Mouse (Mus musculus): Measurements from ENCODE around the gene Med25.
A peak's percentile ranks its signal among the peaks of the same experiment; 100 is the strongest.

The Med25 gene

GRCm38 (mm10) chr7:44845006-44845405, 47.5 kb downstream of the Med25 start:
- no peak for DNase-seq

GRCm38 (mm10) chr7:44841825-44842463, 50.6 kb downstream of the Med25 start:
- DNase-seq = no peak

- DNase-seq = no peak
These were observed 52.1 kb downstream of the Med25 start for GRCm38 (mm10) chr7:44840426-44840825.

GRCm38 (mm10) chr7:44839491-44840191, 52.9 kb downstream of the Med25 start:
- peak; percentile 44 to 48 for DNase-seq

GRCm38 (mm10) chr7:44839171-44839490, 53.4 kb downstream of the Med25 start:
- DNase-seq = no peak

- DNase-seq = no peak
These were observed 54.4 kb downstream of the Med25 start for GRCm38 (mm10) chr7:44838073-44838472.

GRCm38 (mm10) chr7:44836423-44837053, 56.0 kb downstream of the Med25 start:
- DNase-seq = no peak

- peak in 1 of 2 experiments; percentile 49 for DNase-seq
These were observed 56.5 kb downstream of the Med25 start for GRCm38 (mm10) chr7:44836016-44836404.

GRCm38 (mm10) chr7:44835373-44836015, 57.0 kb downstream of the Med25 start:
- DNase-seq = peak; percentile 50 to 65

- no peak for DNase-seq
These were observed 59.7 kb downstream of the Med25 start for GRCm38 (mm10) chr7:44832763-44833162.

GRCm38 (mm10) chr7:44828706-44829105, 63.8 kb downstream of the Med25 start:
- DNase-seq = no peak

- no peak for DNase-seq
These were observed 65.7 kb downstream of the Med25 start for GRCm38 (mm10) chr7:44826771-44827170.

All from lung, adult 18-20 months (tissue).